Mouse (Mus musculus): Measurements from ENCODE around the gene Creg2.
A peak's percentile ranks its signal among the peaks of the same experiment; 100 is the strongest.
"Not testable (repeated sequence)": the region's sequence is repeated elsewhere in the genome, so short reads cannot be mapped to it uniquely, and the experiment has no call there.

The Creg2 gene

DNA sequence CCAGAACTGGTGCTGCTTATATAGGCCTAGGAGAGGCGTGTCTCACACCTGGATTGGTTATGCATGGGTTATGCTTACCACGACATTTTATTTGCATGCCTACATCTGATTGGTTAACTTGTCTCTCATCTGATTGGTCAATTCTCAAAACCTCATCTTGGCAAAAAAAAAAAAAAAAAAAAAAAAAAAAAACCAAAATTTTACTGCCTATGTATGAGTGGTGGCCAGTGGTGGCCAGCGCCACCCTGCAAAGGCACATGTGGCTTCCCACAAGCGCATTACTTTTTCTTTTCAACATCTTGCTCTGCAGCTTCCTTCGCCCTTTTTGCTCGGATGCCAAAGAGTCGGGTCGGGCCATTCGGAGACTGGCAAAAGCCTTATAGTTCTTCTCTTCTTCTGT, 54.1 kb downstream of the Creg2 start:
- not testable (repeated sequence) for DNase-seq (ENCODE audit: low read depth, low spot score)

DNA sequence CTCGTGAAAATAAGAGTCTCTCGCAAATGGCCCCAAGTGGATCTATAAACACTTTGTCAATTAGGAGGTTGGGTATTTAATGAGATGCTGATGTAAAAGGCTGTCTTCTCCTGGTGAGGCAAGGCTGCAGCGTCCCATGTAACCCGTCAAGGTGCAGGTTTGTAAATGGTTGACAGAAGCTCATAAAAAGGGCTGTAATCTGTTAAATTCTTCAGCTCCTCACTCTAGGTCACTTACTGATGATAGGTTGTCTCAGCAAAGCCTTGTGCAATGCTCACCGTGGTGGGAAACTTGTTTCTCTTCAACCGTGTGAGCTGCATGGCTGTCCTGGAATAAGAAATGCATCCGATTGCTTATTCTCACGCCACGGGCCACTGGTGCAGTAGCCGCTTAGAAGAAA, 57.4 kb downstream of the Creg2 start:
- no peak for DNase-seq (ENCODE audit: low read depth, low spot score)

DNA sequence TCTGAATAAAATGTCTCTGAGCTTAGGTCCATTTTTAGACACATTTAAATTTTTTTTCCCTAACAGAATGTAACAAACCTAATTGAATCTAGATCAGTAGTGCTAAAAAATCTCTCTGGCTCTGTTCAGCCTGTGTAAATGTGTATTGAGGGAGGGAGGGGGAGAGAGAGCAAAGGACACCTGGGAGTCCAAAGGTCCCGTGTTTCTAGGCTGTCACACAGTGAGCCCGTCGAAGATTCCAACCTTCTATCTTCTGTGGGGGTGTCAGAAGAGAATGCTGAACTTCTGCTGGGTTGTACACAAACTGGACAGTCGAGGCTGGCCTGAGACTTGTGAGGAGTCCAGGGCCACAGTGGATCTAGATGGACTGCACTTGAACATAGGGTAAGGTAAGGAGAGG, 59.2 kb downstream of the Creg2 start:
- no peak for DNase-seq (ENCODE audit: low read depth, low spot score)

DNA sequence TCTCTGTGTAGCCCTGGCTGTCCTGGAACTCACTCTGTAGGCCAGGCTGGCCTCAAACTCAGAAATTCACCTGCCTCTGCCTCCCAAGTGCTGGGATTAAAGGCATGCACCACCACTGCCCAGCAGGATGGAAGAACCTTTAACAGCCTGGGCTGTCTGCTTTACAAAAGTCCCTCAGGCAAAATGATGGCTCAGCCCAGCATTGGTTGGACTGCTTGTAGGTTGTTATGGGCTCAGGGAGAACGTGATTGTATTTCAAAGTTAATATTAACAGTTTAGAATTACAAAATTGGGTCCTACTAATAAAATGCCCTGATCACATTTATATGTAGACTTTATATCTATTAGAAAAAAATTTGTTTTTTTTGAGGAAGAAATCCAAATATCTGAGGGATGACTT, 59.7 kb downstream of the Creg2 start:
- not testable (repeated sequence) for DNase-seq (ENCODE audit: low read depth, low spot score)

DNA sequence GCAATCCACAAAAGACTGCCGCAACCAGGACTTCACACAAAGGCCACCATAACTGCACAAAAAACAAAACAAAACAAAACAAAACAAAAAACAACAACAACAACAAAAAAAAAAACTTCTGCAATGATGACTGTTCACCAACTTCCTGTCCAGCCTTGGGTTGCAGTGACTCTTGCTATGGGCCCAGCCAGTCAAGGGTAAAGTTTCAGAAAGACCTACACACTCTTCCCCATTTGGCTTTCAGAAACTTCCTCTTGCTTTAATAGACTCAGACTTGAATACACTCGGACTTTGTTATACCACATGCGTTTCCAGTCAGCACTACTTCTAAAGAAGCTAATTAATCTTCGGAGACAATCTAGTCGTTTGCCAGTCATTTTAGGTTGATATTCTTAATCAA, 61.1 kb downstream of the Creg2 start:
- DNase-seq (ENCODE audit: low read depth, low spot score), result no peak

DNA sequence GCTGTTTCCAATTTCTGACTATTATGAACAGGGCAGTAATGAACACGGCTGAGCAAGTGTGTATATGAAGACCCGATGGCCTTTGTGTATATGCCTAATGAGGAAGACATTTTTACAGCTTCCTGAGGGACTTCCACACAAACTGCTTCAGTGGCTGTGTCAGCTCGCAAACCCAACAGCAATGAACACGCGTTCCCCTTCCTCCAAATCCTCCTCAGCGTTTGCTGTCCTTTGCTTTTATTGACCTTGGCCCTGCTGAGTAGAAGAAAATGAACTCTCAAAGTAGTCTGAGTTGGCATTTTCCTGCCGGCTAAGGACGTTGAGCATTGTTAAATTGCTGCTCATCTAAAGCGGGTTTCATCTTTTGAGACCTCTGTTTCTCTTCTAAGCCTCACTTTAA, 65.9 kb downstream of the Creg2 start:
- no peak for DNase-seq (ENCODE audit: low read depth, low spot score)

DNA sequence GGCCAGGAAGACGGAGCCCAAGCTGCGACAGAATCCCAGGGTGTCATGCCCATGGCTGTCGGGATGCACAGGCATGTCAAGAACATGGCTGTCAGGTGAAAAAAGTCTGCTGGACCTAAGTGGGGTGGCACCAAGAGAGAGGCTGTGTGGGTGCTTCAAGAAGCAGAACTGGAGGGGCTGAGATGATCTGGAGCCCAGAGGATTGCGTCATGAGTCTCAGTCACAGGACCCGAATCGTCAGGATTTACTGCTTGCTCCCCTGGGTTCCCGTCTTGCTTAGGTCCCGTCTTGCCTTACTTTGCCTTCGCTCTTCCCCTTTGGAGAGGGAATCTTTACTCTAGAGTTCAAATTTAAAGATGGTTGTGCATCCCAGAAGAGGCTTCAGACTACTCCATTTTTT, 68.1 kb downstream of the Creg2 start:
- DNase-seq (ENCODE audit: low read depth, low spot score), result no peak

DNA sequence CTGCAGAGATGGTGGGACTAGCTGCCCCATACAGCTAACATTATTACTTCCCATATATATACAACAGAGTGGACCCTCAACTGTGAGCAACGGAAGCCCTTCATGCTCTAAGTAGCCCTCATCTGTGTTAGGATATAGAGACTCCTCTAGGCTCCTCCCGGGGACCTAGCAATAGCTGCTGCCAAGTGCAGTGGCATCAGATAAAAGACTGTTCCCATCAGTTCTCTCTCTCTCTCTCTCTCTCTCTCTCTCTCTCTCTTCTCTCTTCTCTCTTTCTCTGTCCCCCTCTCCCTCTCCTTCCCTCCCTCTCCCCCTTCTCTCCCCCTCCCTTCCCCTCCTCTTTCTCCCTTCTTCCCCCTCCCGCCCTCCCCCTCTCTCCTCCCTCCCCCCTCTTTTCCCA, 70.1 kb downstream of the Creg2 start:
- no peak for DNase-seq (ENCODE audit: low read depth, low spot score)

DNA sequence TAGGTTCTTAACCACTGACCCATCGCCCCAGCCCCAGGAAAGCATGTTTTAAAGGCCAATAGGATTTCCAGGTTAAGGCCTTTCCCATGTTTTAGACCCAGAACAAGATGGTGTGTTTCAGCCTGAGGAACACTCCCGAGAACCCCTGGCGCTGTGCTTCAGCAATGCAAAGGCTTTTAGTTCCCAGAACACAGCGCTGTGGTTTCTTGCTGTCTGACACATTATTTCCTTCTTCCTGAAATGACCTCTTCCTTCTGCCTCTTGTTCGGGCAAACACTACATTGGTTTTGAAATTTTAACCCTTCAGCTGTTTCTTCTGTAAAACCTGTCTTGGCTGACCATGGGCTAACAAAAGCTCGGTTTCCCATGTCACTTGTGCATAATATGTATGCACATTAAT, 72.1 kb downstream of the Creg2 start:
- DNase-seq (ENCODE audit: low read depth, low spot score), result no peak

DNA sequence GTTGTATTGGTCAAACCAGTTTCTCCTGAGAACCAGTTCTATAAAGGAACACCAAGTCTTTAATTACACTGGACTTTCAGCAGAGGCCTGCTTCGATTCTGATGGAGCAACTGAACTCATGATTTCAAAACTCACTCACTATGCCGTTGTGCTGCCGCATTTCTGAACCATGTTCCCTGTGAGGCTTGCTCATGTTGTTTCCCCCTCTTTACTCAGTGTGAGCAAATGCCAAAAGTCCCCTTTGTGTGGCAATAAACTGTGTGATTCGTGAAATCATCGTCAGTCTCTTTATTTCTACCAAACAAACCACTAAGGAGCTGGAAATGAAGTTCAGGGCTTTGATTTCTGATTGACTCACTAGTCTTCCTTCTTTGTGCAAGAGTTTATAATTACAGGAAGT, 72.8 kb downstream of the Creg2 start:
- no peak for DNase-seq (ENCODE audit: low read depth, low spot score)

DNA sequence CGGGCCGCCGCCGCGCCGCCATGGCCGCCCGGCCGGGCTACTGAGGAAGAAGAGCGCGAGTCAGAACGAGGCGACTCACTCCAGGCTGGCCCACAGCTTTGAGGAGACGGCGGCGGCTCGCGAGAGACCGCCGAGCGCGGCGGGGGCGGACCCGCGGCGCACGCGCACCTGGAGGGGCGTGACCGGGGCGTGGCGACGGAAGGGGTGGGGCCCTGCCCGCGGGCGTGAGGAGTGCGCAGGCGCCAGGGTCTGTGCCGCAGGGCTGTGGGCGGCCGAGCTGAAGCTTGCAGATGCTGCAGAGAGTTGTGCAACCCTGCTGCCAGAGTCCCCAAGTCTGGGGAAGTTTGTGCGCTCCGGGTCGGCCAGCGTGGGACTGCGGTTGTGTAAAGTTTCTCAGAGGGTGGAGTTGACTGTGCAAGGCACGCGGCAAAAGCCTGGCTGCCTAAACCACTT, 74.0 kb downstream of the Creg2 start, which contains the start of gene Rnf149:
Rnf149 (minus strand) TSS at position 153 of the 453 bp plus-strand sequence.
- peak; percentile 90 for DNase-seq (ENCODE audit: low read depth, low spot score)

DNA sequence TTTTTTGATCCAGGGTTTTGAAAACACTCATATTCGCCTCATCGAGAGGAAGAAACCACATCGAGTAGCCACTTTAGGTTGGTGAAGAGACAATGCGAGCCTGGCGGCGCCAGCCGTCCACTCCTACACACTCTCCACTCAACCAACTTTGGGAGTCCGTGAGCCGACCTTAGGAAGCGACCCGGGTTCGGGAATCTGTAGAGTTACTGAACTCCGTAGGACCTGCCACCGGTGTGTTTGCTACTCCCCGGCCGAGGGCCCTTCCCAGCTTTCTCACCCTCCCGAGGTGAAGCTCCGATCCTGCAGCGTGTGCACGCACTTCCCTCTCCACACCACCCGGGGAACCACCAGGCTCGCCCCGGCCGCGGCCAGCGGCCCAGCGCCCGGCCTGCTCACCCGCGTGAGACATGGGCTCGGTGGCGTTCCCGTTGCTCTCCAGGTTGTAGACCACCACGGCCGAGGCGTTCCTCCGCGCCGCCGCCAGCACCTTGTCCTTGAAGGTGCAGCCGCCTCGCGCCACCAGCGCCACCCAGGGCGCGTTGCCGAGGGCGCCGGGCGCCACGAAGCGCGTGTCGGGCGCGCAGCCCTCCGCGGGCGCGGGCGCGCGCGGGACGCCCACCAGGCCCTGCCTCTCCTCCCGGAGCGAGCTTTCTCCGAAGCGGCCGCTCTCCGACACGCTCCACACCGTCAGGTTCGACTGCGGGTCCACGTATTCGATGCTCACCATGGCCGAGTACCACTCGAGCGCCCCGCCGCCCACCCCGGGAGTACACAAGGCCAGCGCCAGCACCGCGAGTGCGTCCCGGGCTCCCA, 74.6 kb downstream of the Creg2 start:
- peak; percentile 50 for DNase-seq (ENCODE audit: low read depth, low spot score)

DNA sequence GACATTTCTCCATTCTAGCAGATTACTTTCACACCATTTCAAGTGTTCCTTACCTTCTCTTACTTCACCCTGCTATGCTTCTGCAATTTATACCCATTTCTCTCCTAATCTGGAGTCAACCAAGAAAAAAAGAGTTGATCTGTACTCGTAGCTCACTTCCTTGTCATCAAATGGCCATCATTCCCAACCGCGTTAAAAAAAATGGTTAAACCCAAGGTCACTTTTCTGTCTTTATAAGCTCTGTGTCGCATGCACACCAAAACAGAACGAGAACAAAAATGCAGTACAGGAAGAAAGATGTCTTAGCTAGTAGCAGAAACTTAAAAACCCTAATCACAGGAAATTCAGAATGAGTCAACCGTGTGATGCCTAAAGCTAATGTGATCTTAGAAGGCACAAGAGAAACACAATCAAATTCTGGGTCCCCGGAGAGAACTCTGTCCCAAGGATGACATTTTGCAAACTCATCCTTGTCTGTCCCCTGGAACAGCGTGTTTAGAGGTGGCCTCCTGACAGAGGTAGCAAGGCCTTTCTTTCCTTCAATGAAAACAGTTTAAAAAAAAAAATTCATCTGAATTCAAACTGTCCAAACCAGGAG, 75.4 kb downstream of the Creg2 start:
- DNase-seq (ENCODE audit: low read depth, low spot score), result no peak

DNA sequence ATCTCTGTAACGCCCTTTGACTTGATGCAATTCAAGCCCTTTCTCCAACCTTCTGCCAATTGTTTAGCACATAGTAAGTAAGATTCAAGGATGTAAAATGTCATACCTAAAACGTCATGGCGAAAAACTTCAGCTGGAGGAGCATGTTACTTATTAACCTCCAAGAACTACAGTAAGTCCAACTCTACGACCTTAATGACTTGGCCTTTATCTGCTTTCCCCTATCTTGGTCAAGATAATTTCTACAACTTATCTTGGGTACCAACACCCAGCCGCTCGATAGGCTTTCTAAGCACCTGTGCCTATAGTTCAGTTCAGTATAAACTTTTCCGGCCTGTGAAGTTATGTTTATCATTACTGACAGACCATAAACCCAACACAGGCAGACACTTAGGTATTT, 77.4 kb downstream of the Creg2 start:
- no peak for DNase-seq (ENCODE audit: low read depth, low spot score)

DNA sequence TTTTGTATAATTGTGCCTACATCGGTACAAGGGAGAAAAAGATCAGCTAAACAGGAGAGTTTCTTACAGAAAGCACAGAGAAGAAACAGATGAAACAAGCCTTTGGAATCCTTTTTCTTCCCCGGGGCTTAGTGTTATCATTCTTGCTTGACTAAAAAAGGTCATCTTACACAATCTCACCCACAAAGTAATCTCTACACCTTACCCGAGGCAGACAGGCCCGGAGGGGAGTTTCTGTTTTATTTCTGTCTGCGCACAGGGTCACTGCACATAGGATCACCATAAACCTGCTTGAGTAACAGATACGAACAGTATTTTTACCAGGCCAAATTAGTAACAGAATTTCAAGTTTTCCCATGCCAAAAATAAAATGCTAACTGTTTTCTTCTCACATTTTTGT, 79.6 kb downstream of the Creg2 start:
- DNase-seq (ENCODE audit: low read depth, low spot score), result no peak

Measured in embryo, embryonic 11.5 days (tissue).